Mouse (Mus musculus) thymus, postnatal 0 days (tissue): Measurements from ENCODE around the gene Krtap10-10. TPM values are rescaled to one million over a fixed set of nuclear protein-coding genes. Genes with fewer than 3 reads are reported as not detected.

ENCODE experiments used
- DNase-seq: peaks from one replicate; pipeline ENCODE4 v3.0.0-alpha.2; 2015; ENCODE audit warnings: low spot score
- polyA plus RNA-seq: library from polyadenylated mRNA; unstranded; fragments of >200 nt; fragmentation: Nextera tagmentation; extraction: Ambion mirVana; gene quantifications from 2 replicates; pipeline ENCODE4 v1.2.1, GENCODE M21; 2015

Krtap10-10 gene
- polyA plus RNA-seq, 1 experiment from 2014 or later = not detected

- no peak for DNase-seq
Observed at GRCm38 (mm10) chr10:77864762-77865143, 29.0 kb downstream of the Krtap10-10 start.

GRCm38 (mm10) chr10:77867546-77867945 lies 31.8 kb downstream of the Krtap10-10 start:
- DNase-seq = no peak

- DNase-seq = no peak
Observed at GRCm38 (mm10) chr10:77869651-77870050, 33.9 kb downstream of the Krtap10-10 start.

- peak; percentile 11 for DNase-seq
Observed at GRCm38 (mm10) chr10:77878985-77879384, 43.2 kb downstream of the Krtap10-10 start.

GRCm38 (mm10) chr10:77880305-77880704 lies 44.6 kb downstream of the Krtap10-10 start:
- no peak for DNase-seq

- no peak for DNase-seq
Observed at GRCm38 (mm10) chr10:77882553-77882952, 46.8 kb downstream of the Krtap10-10 start.

GRCm38 (mm10) chr10:77886007-77886747 lies 50.4 kb downstream of the Krtap10-10 start:
- DNase-seq = no peak

Other genes starting within 250 kb of the Krtap10-10 start
- gene Sumo3, start 229.8 kb upstream of the Krtap10-10 start, polyA plus RNA-seq = 251 and 259 TPM in 2 replicates
- 9.2 and 23.4 TPM in 2 replicates for gene Gm49325, start 229.8 kb upstream of the Krtap10-10 start, polyA plus RNA-seq
- 67.9 and 69.8 TPM in 2 replicates for gene Ube2g2, start 213.7 kb upstream of the Krtap10-10 start, polyA plus RNA-seq
- 0.77 and 0.84 TPM in 2 replicates for gene Tspear, start 149.4 kb upstream of the Krtap10-10 start, polyA plus RNA-seq
- not detected in 2 replicates for gene Gm19402, start 145.2 kb upstream of the Krtap10-10 start, polyA plus RNA-seq
- gene Gm9508, start 138.7 kb upstream of the Krtap10-10 start, polyA plus RNA-seq = not detected in 2 replicates
- not detected in 2 replicates for gene Gm10272, start 129.3 kb upstream of the Krtap10-10 start, polyA plus RNA-seq
- not detected in 2 replicates for gene Gm10024, start 124.5 kb upstream of the Krtap10-10 start, polyA plus RNA-seq
- not detected in 2 replicates for gene Gm10142, start 120.1 kb upstream of the Krtap10-10 start, polyA plus RNA-seq
- not detected in 2 replicates for gene Krtap12-1, start 115.3 kb upstream of the Krtap10-10 start, polyA plus RNA-seq
- not detected in 2 replicates for gene Gm10100, start 109.5 kb upstream of the Krtap10-10 start, polyA plus RNA-seq
- gene Gm18596, start 93.3 kb upstream of the Krtap10-10 start, polyA plus RNA-seq = not detected in 2 replicates
- not detected in 2 replicates for gene Gm9736, start 84.6 kb upstream of the Krtap10-10 start, polyA plus RNA-seq
- gene Gm3233, start 76.3 kb upstream of the Krtap10-10 start, polyA plus RNA-seq = not detected in 2 replicates
- gene Gm3238, start 64.6 kb upstream of the Krtap10-10 start, polyA plus RNA-seq = not detected in 2 replicates
- gene Gm7138, start 59.0 kb upstream of the Krtap10-10 start, polyA plus RNA-seq = not detected in 2 replicates
- not detected in 2 replicates for gene Gm3250, start 53.4 kb upstream of the Krtap10-10 start, polyA plus RNA-seq
- not detected in 2 replicates for gene Gm7137, start 47.7 kb upstream of the Krtap10-10 start, polyA plus RNA-seq
- not detected in 2 replicates for gene Gm9639, start 40.9 kb upstream of the Krtap10-10 start, polyA plus RNA-seq
- gene Gm19668, start 36.8 kb upstream of the Krtap10-10 start, polyA plus RNA-seq = not detected in 2 replicates
- gene Gm9507, start 24.1 kb upstream of the Krtap10-10 start, polyA plus RNA-seq = not detected in 2 replicates
- not detected in 2 replicates for gene Gm2696, start 21.3 kb upstream of the Krtap10-10 start, polyA plus RNA-seq
- gene Krtap10-4, start 8.9 kb upstream of the Krtap10-10 start, polyA plus RNA-seq = not detected in 2 replicates
- not detected in 2 replicates for gene Gm36176, start 10.9 kb downstream of the Krtap10-10 start, polyA plus RNA-seq
- gene Gm10318, start 16.9 kb downstream of the Krtap10-10 start, polyA plus RNA-seq = not detected in 2 replicates
- not detected in 2 replicates for gene Gm3285, start 26.0 kb downstream of the Krtap10-10 start, polyA plus RNA-seq
- gene Lrrc3, start 66.6 kb downstream of the Krtap10-10 start, polyA plus RNA-seq = 1.2 TPM in 2 replicates
- 18.1 and 21.8 TPM in 2 replicates for gene Trpm2, start 134.6 kb downstream of the Krtap10-10 start, polyA plus RNA-seq
- gene 1810043G02Rik, start 142.6 kb downstream of the Krtap10-10 start, polyA plus RNA-seq = 20.9 and 21.0 TPM in 2 replicates
- 41.1 and 45.5 TPM in 2 replicates for gene Pfkl, start 174.1 kb downstream of the Krtap10-10 start, polyA plus RNA-seq
- 0.69 and 1.1 TPM in 2 replicates for gene Dnmt3l, start 206.0 kb downstream of the Krtap10-10 start, polyA plus RNA-seq
- 8.8 and 10.1 TPM in 2 replicates for gene Aire, start 207.7 kb downstream of the Krtap10-10 start, polyA plus RNA-seq
- gene Icosl, start 233.4 kb downstream of the Krtap10-10 start, polyA plus RNA-seq = 6.2 and 6.7 TPM in 2 replicates